Mouse (Mus musculus): Measurements from ENCODE around the gene Maml2. TPM values are rescaled to one million over a fixed set of nuclear protein-coding genes. Genes with fewer than 3 reads are reported as not detected.
A peak's percentile ranks its signal among the peaks of the same experiment; 100 is the strongest.

Maml2 gene
- polyA plus RNA-seq, 1 experiment from 2014 or later = 12.1 TPM

- ATAC-seq (ENCODE audit: low FRiP score, low TSS enrichment) = peak; percentile 25; the same call in 1 of the 2 replicates
- Histone ChIP-seq H3K9ac (replicated peaks; ENCODE audit: low read length) (no peak overlapping the region), H3K4me3 (replicated peaks; ENCODE audit: low read depth, low read length) (no peak overlapping the region), H3K27me3 (ENCODE audit: control insufficient read depth, insufficient read depth, low read length) (no peaks in the 10 kb centered on the region), H3K9me3 (ENCODE audit: control insufficient read depth, low read length) (no peaks in the 10 kb centered on the region), H3K4me1 (ENCODE audit: control insufficient read depth, insufficient read depth, low read length) (peaks cover 71% of the 10 kb centered on the region), H3K36me3 (ENCODE audit: control insufficient read depth, insufficient read depth, low read length) (no peaks in the 10 kb centered on the region), H3K4me2 (ENCODE audit: low read length) (peak overlapping the region; percentile 85), H3K27ac (replicated peaks; ENCODE audit: low read depth, low read length) (no peak overlapping the region)
- WGBS = 11% methylated on average over 5 of the region's 5 CpGs
- peak; percentile 58 for DNase-seq
Observed at GRCm38 (mm10) chr9:13303099-13303771, 5.5 kb downstream of the Maml2 start.

GRCm38 (mm10) chr9:13303976-13304375, 6.2 kb downstream of the Maml2 start:
- no peak for ATAC-seq (ENCODE audit: low FRiP score, low TSS enrichment)

GRCm38 (mm10) chr9:13306471-13306870, 8.7 kb downstream of the Maml2 start:
- Histone ChIP-seq H3K4me2 (ENCODE audit: low read length) (no peak overlapping the region), H3K27me3 (ENCODE audit: control insufficient read depth, insufficient read depth, low read length) (no peaks in the 10 kb centered on the region), H3K9me3 (ENCODE audit: control insufficient read depth, low read length) (no peaks in the 10 kb centered on the region), H3K9ac (replicated peaks; ENCODE audit: low read length) (no peak overlapping the region), H3K4me3 (replicated peaks; ENCODE audit: low read depth, low read length) (no peak overlapping the region), H3K36me3 (ENCODE audit: control insufficient read depth, insufficient read depth, low read length) (no peaks in the 10 kb centered on the region), H3K27ac (replicated peaks; ENCODE audit: low read depth, low read length) (no peak overlapping the region), H3K4me1 (ENCODE audit: control insufficient read depth, insufficient read depth, low read length) (peaks cover 55% of the 10 kb centered on the region)
- ATAC-seq (ENCODE audit: low FRiP score, low TSS enrichment) (no peak), DNase-seq (no peak)
- WGBS = 91% methylated on average over 3 of the region's 3 CpGs

More at GRCm38 (mm10) chr9:13303976-13304375, 6.2 kb downstream of the Maml2 start:
- H3K4me3 ChIP-seq (replicated peaks; ENCODE audit: low read depth, low read length) = no peak overlapping the region
- peak; percentile 46 for DNase-seq
- peaks cover 66% of the 10 kb centered on the region for H3K4me1 ChIP-seq (ENCODE audit: control insufficient read depth, insufficient read depth, low read length)
- no peaks in the 10 kb centered on the region for H3K9me3 ChIP-seq (ENCODE audit: control insufficient read depth, low read length)
- no peak overlapping the region for H3K9ac ChIP-seq (replicated peaks; ENCODE audit: low read length)
- H3K27ac ChIP-seq (replicated peaks; ENCODE audit: low read depth, low read length) = no peak overlapping the region
- no peak overlapping the region for H3K4me2 ChIP-seq (ENCODE audit: low read length)
- WGBS = 23% methylated on average over 6 of the region's 6 CpGs
- H3K36me3 ChIP-seq (ENCODE audit: control insufficient read depth, insufficient read depth, low read length) = no peaks in the 10 kb centered on the region
- no peaks in the 10 kb centered on the region for H3K27me3 ChIP-seq (ENCODE audit: control insufficient read depth, insufficient read depth, low read length)

GRCm38 (mm10) chr9:13307226-13307625, 9.5 kb downstream of the Maml2 start:
- 18% methylated on average over 4 of the region's 4 CpGs for WGBS
- no peaks in the 10 kb centered on the region for H3K36me3 ChIP-seq (ENCODE audit: control insufficient read depth, insufficient read depth, low read length)
- H3K4me3 ChIP-seq (replicated peaks; ENCODE audit: low read depth, low read length) = no peak overlapping the region
- H3K4me1 ChIP-seq (ENCODE audit: control insufficient read depth, insufficient read depth, low read length) = peaks cover 48% of the 10 kb centered on the region
- no peak for ATAC-seq (ENCODE audit: low FRiP score, low TSS enrichment)
- H3K9ac ChIP-seq (replicated peaks; ENCODE audit: low read length) = no peak overlapping the region
- no peaks in the 10 kb centered on the region for H3K27me3 ChIP-seq (ENCODE audit: control insufficient read depth, insufficient read depth, low read length)
- peak; percentile 44 for DNase-seq
- H3K27ac ChIP-seq (replicated peaks; ENCODE audit: low read depth, low read length) = peak overlapping the region; percentile 21; the same call in 1 of the 2 replicates
- no peaks in the 10 kb centered on the region for H3K9me3 ChIP-seq (ENCODE audit: control insufficient read depth, low read length)
- no peak overlapping the region for H3K4me2 ChIP-seq (ENCODE audit: low read length)

GRCm38 (mm10) chr9:13308718-13309117, 11.0 kb downstream of the Maml2 start:
- H3K36me3 ChIP-seq (ENCODE audit: control insufficient read depth, insufficient read depth, low read length) = no peaks in the 10 kb centered on the region
- no peak overlapping the region for H3K4me3 ChIP-seq (replicated peaks; ENCODE audit: low read depth, low read length)
- no peak overlapping the region for H3K9ac ChIP-seq (replicated peaks; ENCODE audit: low read length)
- H3K9me3 ChIP-seq (ENCODE audit: control insufficient read depth, low read length) = no peaks in the 10 kb centered on the region
- WGBS = 58% methylated on average over 8 of the region's 8 CpGs
- no peak for ATAC-seq (ENCODE audit: low FRiP score, low TSS enrichment)
- H3K4me1 ChIP-seq (ENCODE audit: control insufficient read depth, insufficient read depth, low read length) = peaks cover 38% of the 10 kb centered on the region
- no peaks in the 10 kb centered on the region for H3K27me3 ChIP-seq (ENCODE audit: control insufficient read depth, insufficient read depth, low read length)
- no peak overlapping the region for H3K27ac ChIP-seq (replicated peaks; ENCODE audit: low read depth, low read length)
- no peak overlapping the region for H3K4me2 ChIP-seq (ENCODE audit: low read length)
- no peak for DNase-seq

- Histone ChIP-seq H3K4me3 (replicated peaks; ENCODE audit: low read depth, low read length) (no peak overlapping the region), H3K4me1 (ENCODE audit: control insufficient read depth, insufficient read depth, low read length) (peaks cover 28% of the 10 kb centered on the region), H3K9ac (replicated peaks; ENCODE audit: low read length) (peak overlapping the region; percentile 7; the same call in 1 of the 2 replicates), H3K27ac (replicated peaks; ENCODE audit: low read depth, low read length) (peak overlapping the region; percentile 53), H3K4me2 (ENCODE audit: low read length) (no peak overlapping the region), H3K9me3 (ENCODE audit: control insufficient read depth, low read length) (no peaks in the 10 kb centered on the region), H3K27me3 (ENCODE audit: control insufficient read depth, insufficient read depth, low read length) (no peaks in the 10 kb centered on the region), H3K36me3 (ENCODE audit: control insufficient read depth, insufficient read depth, low read length) (no peaks in the 10 kb centered on the region)
- peak; percentile 46; the same call in 1 of the 2 replicates for ATAC-seq (ENCODE audit: low FRiP score, low TSS enrichment)
- 53% methylated on average over 7 of the region's 7 CpGs for WGBS
- peak; percentile 48 for DNase-seq
Observed at GRCm38 (mm10) chr9:13309807-13310206, 12.1 kb downstream of the Maml2 start.

- ATAC-seq (ENCODE audit: low FRiP score, low TSS enrichment) (peak; percentile 2; the same call in 1 of the 2 replicates), DNase-seq (peak; percentile 43)
- 15% methylated on average over 3 of the region's 3 CpGs for WGBS
- H3K9me3 ChIP-seq (ENCODE audit: control insufficient read depth, low read length) = no peaks in the 10 kb centered on the region
- H3K4me1 ChIP-seq (ENCODE audit: control insufficient read depth, insufficient read depth, low read length) = peaks cover 27% of the 10 kb centered on the region
- peak overlapping the region; percentile 53 for H3K27ac ChIP-seq (replicated peaks; ENCODE audit: low read depth, low read length)
- H3K36me3 ChIP-seq (ENCODE audit: control insufficient read depth, insufficient read depth, low read length) = no peaks in the 10 kb centered on the region
- no peak overlapping the region for H3K4me2 ChIP-seq (ENCODE audit: low read length)
- H3K4me3 ChIP-seq (replicated peaks; ENCODE audit: low read depth, low read length) = no peak overlapping the region
- H3K9ac ChIP-seq (replicated peaks; ENCODE audit: low read length) = peak overlapping the region; percentile 7; the same call in 1 of the 2 replicates
- H3K27me3 ChIP-seq (ENCODE audit: control insufficient read depth, insufficient read depth, low read length) = no peaks in the 10 kb centered on the region
Observed at GRCm38 (mm10) chr9:13310236-13310635, 12.5 kb downstream of the Maml2 start.

GRCm38 (mm10) chr9:13311094-13311493, 13.3 kb downstream of the Maml2 start:
- Histone ChIP-seq H3K27me3 (ENCODE audit: control insufficient read depth, insufficient read depth, low read length) (no peaks in the 10 kb centered on the region), H3K9ac (replicated peaks; ENCODE audit: low read length) (no peak overlapping the region), H3K4me2 (ENCODE audit: low read length) (no peak overlapping the region), H3K36me3 (ENCODE audit: control insufficient read depth, insufficient read depth, low read length) (no peaks in the 10 kb centered on the region), H3K9me3 (ENCODE audit: control insufficient read depth, low read length) (no peaks in the 10 kb centered on the region), H3K27ac (replicated peaks; ENCODE audit: low read depth, low read length) (no peak overlapping the region), H3K4me3 (replicated peaks; ENCODE audit: low read depth, low read length) (no peak overlapping the region), H3K4me1 (ENCODE audit: control insufficient read depth, insufficient read depth, low read length) (peaks cover 27% of the 10 kb centered on the region)
- ATAC-seq (ENCODE audit: low FRiP score, low TSS enrichment) = no peak
- DNase-seq = no peak
- WGBS = 19% methylated on average over 2 of the region's 2 CpGs

- Histone ChIP-seq H3K36me3 (ENCODE audit: control insufficient read depth, insufficient read depth, low read length) (no peaks in the 10 kb centered on the region), H3K27me3 (ENCODE audit: control insufficient read depth, insufficient read depth, low read length) (no peaks in the 10 kb centered on the region), H3K4me3 (replicated peaks; ENCODE audit: low read depth, low read length) (no peak overlapping the region), H3K9ac (replicated peaks; ENCODE audit: low read length) (no peak overlapping the region), H3K27ac (replicated peaks; ENCODE audit: low read depth, low read length) (no peak overlapping the region), H3K9me3 (ENCODE audit: control insufficient read depth, low read length) (no peaks in the 10 kb centered on the region), H3K4me2 (ENCODE audit: low read length) (no peak overlapping the region), H3K4me1 (ENCODE audit: control insufficient read depth, insufficient read depth, low read length) (peaks cover 14% of the 10 kb centered on the region)
- ATAC-seq (ENCODE audit: low FRiP score, low TSS enrichment) (no peak), DNase-seq (no peak)
- 96% methylated on average over 2 of the region's 2 CpGs for WGBS
Observed at GRCm38 (mm10) chr9:13313923-13314322, 16.2 kb downstream of the Maml2 start.

Data from midbrain, embryonic 14.5 days (tissue).